Mouse (Mus musculus): ENCODE data around the gene Tecpr2.

GRCm38 (mm10) chr12:110865989-110866388 lies 23.1 kb upstream of the Tecpr2 start:
- TF ChIP-seq CTCF (IDR thresholded peaks at IDR 0.05; ENCODE audit: low read depth) (no peak), EP300 (IDR thresholded peaks at IDR 0.05; ENCODE audit: low read depth) (no peak)
